Mouse (Mus musculus): ENCODE measurements at regions not wholly inside any gene's neighbourhood (a gene's known extent, or its start where the extent isn't known, plus 50 kb on each side); places are given as distances from the start of the nearest gene placed in this dataset.

DNA sequence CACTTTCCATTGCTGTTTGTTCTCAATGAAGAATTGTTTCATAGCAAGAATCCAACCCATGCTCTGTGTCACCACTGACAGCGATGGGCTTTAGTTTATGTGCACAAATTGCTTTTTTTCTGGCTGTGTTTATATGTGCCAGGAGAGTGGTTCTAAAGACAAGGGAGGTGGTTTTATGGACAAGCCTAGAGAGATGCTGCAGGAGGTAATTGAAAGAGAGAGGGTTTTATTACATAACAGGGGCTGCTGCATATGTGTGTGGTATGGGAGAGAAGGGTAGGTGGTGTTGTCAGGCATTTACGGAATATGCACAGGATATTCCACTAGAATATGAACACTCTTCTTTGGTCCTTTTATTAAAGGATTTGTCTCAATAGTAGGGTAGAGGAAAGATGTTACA is 340.2 kb downstream of the Btg1 start:
- DNase-seq: no peak

DNA sequence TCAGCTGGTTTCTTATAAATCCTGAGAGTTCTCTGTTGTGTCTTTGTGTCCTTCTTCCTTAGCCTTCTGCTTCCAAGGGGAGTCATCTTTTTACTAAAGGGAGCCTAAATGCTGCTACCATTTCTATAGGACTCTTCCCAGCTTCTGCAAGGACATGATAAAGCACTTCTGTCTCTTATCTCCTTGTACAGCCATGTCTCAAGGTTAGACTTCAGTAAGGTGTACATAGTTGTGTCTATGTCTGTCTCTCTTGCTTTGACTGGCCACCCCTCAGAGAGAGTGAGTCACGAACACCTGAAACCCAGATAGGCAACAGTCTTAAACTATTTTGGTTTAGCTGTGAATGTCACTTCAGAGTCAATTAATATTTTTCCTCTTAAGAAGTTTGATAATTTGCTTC is 353.0 kb downstream of the Btg1 start:
- DNase-seq: no peak

DNA sequence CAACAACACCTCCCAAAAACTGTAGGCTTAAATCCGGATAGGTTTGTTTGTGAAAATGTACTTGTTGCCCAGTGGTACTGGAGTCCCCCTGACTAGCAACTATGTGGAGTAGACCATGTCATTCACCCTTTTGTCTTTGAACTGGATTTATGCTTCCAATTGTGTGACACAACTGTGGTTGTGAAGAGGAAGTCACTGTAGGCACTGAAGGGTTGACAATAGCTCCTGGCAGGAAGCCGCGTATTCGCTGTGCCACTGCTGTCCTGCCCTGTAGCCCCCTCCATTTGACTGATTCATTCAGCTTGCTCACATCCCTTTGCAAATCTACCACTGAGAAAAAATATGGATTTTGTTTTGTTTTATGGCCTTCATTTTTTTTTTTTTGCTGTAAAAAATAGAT is 353.9 kb downstream of the Btg1 start:
- peak in 1 of 2 experiments; percentile 15 for DNase-seq

DNA sequence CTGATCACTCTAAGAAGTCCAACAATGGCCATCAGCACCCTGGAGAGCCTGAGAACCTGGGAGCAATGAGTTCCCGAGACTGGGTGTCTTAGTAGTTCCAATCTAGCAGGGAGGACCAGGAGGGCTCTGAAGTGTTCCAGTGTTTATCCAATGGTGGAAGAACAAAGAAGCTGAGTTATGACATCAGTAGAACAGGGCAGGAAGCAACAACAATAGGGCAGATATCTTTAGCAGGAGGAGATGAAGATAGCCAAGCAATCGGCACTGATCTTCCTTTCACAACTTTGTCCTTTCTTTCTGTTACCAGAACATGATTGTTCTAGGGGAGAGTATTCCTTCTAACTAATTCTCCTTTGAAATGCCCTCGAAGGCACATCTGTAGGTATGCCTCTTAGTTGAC is 355.0 kb downstream of the Btg1 start:
- DNase-seq: no peak

DNA sequence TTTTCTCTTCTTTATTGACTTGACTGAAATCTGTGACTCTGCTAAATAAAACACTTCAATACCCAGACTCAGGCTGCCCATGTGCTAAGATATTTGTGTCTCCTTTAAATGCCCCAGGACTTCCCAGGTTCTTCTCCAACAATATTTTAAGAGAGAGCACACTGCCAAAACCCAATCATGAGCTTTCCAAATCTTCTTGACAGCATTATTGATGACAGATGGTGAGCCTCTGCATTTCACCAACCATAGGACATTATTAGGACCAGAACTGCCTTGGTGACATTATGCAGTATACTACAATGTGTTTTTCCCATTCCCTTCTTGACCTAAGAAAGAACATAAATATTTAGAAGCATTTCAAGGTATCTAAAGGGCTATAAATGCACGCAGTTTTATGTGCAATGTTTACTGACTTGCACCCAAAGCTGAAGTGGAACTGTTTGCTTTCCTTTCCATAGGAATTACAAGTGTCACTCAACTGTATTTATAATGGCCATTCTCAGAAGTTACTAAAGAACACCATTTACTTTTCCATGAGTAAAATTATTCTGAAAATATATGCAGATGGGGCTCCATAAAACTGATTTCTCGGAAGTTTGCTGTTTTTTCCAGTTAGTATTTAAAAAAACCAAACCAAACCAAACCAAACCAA is 357.6 kb downstream of the Btg1 start:
- DNase-seq: peak; percentile 42 to 46

DNA sequence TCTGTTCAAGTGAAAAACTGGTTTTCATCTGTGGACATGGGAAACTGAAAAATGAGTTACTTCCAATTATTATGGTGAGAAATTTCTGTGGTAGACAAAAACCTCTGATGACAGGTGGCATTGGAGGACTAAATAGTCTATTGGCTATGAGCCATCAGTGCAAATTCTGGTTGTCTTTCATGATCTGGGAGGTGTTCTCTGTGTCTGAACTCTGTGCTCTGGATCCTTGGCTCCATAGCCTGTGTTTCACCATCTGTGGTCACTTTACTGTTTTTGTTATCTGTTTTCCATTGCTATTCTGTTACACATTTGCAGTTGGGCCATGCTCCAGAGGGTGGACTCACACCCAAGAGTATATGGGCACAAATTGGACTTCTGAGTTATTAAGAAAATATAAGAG is 359.9 kb downstream of the Btg1 start:
- peak; percentile 5 to 28 for DNase-seq

DNA sequence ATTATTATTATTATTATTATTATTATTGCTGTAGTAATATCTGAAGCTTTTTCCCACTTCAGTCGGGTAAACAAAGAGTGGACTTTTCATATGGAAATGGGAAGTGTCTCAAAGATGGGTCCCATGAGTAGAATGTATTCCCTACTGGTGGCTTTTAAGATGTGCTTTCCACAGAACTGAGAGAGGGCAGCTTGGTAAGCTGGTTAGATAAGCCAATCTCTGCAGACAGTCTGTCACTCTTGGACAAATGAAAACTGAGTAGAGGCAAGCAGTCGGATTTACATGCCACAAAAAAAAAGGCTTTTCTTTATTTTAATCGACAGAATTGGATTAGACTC is 363.7 kb downstream of the Btg1 start:
- DNase-seq: no peak

DNA sequence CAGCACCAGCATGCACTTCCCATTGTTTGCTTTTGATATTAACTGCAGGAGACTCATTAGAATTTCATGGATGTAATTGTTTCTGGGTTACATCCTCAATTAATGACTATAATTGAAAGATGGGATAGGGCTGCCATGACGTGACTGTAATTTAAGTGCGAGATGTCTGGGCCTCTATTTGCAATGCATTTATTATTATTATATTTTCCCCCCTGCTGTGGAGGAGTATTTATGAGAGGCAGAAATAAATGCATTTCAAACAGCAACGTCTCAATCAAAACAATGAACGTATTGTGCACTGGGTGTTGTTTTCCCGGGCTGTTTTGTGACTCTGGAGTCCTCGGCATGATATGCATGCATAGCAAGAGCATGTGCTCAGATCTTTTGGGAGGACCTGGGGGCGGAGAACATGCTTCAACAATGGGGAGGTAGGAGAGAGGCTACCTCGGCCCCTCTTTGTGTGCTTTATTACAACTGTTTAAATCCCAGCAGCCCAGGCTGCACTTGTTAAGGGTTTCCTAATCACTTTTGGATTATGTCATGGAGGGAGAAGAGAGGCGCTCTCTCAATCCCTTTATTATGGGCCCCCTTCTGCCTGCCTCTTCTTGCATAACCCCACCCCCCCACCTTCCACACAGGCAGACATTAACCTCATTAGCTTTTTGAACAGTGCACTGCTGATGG is 364.2 kb downstream of the Btg1 start:
- peak; percentile 7 to 12 for DNase-seq

DNA sequence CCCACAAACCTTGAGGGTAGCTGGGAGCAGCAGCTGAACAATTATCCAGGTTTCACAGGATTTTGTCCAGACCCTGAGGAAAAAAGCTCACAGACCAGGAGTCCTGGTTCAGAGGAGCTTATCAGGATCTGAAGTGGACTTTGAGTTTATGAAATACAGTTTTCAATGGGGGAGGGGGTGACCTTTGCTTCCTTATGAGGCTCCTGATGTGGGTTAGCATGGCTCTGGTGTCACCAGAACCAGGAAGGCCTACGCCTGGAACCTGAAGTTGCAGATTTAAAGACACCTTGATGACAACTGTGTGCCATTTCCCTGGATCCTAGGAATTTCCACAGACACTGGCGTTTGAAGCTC is 364.7 kb downstream of the Btg1 start:
- no peak for DNase-seq

DNA sequence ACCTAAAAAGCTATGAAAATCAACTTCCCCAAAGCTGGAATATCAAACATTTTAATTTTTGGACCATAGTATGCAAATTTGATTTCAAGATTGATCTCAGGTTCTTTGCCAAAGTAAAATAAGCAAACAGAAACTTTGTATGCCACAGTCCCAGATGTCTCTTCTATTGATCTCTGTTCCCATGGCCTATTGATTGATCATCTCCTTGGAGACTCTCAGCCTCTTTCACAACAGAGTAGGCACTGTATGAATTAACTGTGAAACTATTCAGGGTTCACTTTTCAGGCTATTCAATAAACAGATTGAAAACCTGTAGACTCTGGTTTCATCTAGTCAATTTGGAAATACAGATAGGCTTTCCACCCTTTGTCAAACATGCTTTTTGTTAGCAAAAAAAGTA is 384.1 kb downstream of the Btg1 start:
- DNase-seq: no peak

DNA sequence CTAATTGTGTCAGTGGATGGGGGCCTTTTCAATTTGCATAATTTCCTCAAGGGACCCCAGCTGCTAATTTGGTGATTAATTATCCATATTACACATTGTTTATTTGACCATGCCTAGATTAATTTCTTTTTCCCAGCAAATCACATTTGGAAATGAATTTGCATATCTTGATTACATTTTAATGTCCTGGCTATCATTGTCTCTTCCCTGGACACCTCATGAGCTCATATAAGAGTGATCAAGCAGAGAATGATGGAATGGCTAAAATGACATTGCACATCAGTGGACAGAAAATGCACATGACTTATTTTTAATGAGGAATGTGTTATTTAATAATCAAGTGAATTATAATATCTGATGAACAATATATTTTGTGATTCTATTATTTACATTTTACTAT is 392.1 kb downstream of the Btg1 start:
- DNase-seq: no peak

DNA sequence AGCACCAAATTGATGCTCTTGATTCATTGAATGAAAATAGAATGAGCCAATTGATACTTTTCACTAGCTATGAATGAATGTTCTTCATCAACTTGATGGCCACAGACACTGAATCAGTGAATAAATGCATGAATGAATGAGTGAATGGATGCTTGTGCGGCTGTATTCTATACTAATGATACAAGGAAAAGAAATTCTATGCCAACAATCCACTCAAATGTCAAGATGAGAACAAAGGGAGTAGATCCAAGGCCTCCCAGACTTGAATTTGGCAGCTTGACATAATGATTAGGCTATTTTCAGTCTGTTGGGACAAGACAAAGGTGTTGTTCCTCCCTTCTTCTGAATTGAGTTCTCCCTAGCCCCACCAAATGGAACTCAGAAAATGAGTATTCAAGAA is 393.1 kb downstream of the Btg1 start:
- no peak for DNase-seq

DNA sequence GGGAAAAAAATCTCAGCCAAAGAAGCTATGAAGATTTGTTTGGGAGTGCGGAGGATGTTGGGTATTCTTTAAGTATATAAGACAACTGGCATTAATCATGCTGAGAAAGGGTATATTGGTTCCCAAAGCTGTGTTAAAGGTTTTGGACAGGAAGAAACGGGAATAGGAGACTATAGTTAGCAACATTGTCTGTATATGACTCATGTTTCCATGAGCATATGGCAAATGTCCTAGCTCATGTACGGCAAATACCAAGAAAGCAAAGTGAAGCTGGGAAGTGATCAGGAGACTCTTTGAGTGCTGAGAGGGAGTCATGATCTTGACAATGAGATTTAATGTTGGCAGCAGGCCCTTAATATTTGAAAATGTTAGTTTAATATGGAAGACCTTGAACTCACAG is 401.8 kb downstream of the Btg1 start:
- DNase-seq: no peak

DNA sequence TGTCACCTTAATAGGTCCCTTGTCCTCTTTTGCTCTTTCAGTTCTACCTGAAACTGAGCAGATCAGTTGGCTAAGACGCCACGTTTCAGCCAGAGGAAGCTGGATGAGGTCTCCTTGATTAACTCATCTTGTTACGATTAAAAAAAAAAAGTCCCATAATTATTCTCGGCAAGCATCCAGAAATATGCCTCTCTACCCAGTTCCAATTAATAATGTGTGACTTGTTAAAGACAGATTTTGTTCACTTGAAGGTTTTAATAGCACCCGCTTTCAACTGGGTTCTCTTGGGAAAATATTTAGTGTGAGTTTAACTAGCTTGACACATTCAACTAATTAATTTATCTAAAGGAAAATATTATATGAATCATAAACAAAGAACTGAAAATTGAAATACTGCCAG is 412.0 kb downstream of the Btg1 start:
- peak; percentile 10 to 35 for DNase-seq

DNA sequence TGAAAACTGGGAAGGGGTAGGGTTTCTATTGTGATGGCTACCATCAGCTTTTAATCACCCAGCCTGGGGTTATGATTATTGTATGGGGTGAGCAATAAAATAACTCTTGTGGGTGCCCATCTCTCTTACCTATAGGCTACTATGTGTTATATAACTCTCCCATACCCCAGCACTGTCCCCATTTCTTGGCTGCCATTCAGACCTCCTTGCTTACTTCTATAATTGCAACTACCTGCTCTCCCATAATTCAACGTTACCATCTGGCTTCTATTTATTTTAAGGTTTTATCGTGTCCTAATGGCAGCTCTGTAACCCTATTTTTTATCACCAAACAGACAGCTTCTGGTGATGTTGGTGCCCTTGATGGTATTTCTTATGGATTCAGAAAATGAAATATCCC is 414.2 kb downstream of the Btg1 start:
- no peak for DNase-seq

DNA sequence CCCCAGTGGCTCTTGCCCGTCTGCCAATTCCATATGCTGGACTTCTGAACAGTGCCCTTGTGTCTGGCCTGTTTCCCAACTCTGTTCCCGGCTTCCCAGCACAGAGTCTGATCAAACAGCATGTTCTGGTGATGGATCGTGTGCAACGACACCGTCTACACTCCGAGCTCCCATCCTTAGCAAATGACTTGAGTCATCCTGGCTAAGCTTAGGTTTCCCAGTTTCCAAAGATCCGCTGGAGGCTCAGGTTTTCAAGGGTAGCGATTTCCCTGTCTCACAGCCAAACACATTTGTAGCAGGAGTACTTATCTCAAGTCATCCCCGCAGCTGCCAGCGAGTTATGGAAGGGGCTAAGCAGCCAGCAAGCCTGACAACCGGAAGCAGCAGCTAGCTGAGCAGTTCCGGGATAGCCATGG is 418.6 kb downstream of the Btg1 start:
- DNase-seq: peak; percentile 50 to 71

DNA sequence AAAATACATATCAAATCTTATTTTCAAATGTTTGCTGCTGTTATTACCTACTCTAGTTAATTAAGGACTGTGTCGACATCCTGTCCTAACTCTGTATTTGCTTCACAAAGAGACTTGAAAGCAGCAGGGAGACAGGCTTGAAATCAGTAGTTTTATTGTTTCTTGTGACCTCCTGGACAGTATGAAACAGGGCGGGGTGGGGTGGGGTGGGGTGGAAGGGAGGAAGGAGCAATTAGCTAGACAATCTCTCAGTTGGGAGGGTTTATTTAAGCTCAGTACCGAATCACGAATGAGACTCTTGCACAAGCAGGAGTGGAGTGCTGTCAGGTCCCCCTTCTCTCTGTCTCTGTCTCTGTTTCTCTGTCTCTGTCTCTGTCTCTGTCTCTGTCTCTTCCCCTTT is 421.2 kb downstream of the Btg1 start:
- DNase-seq: no peak

DNA sequence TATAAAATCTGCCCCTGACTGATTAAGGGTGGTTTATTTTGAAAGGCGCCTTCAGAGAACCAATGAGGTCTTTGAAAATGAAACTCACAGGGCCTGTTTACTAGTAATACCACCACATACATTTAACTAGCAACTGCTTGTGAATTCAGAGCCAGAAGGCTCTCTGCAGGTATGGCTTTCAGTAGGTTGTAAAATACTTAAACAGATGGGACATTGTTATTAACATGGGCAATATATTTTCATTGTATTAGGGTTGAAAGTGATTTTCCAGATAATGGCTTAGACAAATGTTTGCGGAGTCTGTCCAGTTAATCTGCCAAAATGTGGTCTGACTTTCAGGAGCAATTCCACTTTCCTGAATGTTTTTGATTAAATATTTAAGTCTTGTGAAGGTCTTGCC is 430.8 kb downstream of the Btg1 start:
- no peak for DNase-seq

DNA sequence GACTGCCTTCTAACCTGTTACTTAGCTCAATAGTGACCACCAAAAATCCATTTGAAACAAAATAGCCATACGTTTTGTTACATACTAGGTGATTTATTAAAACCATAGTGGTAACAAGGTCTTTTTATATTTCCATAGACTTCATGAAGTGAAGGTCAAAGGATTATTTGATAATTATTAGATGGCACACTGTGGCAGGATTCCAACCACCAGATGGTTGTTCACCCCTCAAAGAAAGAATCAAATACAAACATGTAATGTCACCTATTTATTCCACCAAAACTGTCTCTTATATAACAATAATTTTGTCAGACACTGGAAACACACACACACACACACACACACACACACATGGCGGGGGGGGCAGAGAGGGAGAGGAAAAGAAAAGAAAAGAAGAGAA is 431.2 kb downstream of the Btg1 start:
- peak in 1 of 2 experiments; percentile 51 for DNase-seq

DNA sequence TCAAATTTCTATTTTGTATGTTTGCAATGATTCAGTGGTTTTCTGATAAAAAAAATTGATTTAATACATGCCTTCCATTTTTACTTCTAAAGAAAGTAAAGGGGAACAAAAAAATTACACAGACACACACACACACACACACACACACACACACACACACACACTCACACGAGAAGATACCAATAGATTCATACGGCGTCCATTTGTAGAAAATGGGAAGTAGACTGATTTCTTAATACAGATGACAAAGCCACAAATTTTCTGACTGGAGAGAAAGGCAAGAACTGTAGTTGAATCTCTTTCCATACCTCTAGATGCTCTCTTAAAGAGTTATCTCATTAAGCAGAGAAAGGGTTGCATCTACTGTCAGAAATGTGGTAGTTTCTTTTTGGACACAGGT is 424.9 kb upstream of the Dcn start:
- DNase-seq: no peak

DNA sequence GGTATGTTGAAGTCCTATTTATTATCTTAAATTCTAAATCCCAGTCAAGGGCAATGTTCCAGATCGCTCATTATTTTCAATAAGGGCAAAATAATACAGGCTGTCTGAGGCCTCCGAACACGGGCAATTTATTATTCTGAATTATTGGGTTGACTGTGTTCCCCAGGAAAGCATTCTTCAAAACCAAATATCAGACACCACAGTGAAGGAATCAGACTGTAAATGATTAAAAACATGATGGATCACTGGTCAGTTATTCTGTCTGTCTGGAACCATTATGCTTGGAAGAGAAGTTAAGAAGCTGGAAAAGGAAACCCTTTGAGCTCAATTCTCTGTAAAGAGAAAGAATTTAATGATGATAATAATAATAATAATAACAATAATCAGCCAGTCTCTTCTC is 417.4 kb upstream of the Dcn start:
- no peak for DNase-seq

DNA sequence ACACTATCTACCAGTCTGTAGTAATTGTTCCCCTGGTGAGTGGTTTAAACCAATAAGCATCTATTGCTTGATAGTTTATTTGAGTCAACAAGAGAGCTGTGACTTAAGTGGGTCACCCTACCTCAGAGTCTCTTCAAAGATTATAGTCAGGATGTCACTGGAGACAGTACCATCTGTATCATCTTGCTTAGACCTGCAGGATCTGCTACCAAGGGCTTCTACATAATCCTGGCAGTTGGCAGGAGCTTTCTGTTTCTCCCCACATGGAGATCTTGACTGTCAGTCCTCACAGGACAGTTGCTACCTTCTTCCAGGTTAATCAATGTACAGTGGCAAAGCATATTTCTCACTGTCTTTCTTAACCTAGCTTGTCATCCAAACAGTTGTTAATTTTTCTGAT is 414.9 kb upstream of the Dcn start:
- peak in 1 of 2 experiments; percentile 33 for DNase-seq

DNA sequence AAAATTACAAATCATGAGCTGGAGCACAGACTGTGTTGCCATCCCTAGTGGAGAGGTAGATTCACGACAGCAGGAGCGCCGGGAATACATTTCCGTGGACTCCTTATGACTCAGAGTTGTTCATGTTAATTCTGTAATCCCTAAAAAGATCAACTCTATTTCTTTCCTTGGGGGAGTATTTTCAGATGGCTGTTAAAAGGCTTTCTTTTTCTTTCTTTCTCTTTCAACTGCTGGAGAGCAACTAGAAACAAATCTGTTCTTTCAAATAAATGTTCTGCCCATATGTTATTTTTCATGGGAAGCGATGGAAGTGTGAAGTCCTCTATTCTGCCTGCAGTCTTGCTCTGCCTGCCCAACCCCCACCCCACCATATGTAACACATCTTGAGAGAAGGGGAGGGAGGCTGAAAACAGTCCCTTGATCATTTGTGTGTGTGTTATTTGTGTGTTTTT is 401.4 kb upstream of the Dcn start:
- peak; percentile 41 to 56 for DNase-seq

DNA sequence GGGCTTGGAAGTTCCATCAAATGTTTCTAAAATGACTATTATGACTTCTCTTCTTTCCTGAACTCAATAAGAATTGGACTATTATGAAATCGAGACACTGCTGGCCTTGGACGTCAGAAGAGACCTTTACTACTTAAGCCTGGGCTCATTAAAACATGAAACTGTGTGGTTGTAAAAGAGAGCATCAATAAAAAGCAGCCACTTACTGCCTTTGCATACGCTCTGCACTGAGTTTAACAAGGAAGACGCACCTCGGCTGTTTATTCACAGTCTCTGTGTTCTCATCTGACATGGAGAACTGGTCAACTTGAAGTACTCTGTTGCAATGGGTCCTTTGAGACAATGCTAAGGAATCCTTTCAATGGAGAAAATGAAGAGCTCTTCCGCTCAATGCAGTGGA is 399.8 kb upstream of the Dcn start:
- DNase-seq: no peak

DNA sequence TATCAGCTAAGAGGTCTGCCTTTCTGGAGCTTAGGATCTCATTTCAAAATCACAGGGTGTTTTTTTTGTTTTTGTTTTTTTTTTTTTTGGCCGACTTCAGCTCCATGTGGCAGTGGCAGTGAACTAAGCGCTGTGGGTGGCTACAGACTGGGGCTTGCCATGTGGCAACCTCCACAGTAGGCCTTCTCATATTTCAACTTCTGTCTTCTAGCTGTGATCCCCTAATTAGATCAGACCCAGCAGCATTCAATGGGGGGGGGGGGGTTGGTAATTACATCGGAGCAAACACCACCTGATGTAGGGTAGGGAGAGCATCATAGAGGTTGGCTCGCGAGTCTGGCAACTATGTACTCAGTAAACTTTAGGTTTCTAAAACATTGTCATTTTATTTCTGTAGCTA is 392.1 kb upstream of the Dcn start:
- DNase-seq: peak; percentile 74 to 84

All from cerebellum, postnatal 10 days (tissue).